Mouse (Mus musculus): ENCODE results near the gene Dsn1.

Dsn1 gene

DNA sequence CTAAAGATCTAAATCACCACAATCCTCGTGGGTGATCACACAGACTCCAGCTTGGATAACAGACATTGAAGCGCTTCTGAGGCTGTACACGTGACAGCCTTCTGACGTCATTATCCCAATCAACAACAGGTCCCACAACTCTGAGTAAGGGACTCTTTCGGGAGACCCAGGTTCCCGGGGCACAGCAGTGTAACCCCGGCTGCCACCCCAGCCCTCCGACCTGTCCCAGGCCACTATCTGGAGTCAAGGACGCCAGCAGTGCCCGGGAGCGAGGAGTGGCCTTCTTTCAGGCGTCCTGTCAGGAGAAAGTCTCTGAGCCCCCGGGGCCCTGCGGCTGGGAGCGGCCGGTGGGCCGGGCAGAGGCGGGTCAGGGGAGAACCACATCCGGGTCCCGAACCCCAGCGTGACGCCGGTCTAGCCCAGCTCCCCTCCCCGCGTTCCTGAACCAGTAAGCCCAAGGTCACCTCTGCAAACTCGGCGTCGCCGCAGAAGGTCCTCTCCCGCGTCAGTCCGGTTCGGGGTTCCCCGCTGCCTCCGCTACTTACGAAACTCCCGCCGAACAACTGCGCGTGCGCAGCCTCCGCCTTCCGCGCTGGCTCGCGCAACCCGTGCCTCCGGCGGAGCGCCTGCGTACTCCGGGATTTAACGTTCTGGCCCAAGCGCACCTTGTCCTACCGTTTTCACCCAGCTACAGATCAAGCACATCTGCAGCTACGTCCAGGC lies at the start of gene Dsn1:
Gene Dsn1, minus strand, starts transcription at position 644 of the 723 bp plus-strand sequence.
- peak; percentile 92 for DNase-seq

DNA sequence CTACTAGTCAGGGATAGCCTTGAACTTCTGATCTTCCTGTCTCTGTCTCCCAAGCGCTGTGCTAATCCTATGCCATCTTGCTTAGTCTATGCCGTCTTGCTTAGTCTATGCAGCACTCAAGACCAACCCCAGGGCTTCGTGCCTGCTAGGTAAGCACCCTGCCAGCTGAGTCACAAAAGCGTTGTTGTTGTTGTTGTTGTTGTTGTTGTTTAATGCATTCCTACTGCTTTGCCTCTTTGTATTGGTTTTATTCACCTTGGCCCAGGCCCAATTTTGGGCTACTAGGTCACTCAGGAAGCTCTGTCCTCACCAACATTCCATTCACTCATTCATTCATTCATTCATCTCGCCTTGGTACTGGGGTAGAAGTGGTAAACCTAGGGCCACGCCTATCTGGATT lies 48.8 kb upstream of the Dsn1 start:
- DNase-seq = no peak

DNA sequence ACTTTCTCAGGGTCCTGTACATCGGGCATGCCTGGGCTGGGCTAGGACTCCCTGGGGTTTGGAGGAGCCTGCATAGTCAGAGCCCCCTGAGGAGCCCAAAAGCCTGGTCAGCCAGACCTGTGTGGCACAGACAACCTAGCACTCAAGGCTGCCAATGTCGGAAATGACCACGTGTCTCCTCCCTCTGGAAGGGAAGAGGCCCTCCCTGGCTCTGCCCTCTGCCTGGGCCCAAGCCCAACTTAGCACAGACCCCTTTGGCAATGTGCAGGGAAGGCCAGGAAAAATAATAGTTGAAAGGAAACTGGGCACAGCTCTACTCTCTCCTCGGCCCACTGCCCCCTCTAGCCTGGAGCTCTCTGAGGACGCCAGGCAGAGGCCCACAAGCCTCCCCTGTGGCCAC lies 47.9 kb upstream of the Dsn1 start:
- peak; percentile 74 for DNase-seq

DNA sequence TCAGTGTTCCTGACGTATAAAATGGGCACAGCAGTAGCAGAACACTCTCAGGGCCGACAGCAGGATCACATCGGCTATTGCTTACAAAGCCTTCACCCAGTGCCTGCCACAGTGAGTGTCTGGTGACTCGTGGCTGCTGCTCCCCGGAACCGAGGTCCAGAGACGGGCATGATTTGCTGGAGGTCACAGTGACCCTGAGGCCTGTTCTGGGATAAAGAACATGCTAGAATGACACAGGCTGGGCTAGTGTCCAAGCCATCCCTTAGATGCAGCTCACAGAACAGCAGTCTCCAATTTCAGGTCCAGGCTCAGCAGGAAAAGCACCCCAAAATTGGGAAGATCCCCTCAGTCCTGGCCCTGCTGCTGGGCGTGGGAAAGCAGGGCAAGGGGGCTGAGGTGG lies 47.3 kb upstream of the Dsn1 start:
- DNase-seq = peak; percentile 87

DNA sequence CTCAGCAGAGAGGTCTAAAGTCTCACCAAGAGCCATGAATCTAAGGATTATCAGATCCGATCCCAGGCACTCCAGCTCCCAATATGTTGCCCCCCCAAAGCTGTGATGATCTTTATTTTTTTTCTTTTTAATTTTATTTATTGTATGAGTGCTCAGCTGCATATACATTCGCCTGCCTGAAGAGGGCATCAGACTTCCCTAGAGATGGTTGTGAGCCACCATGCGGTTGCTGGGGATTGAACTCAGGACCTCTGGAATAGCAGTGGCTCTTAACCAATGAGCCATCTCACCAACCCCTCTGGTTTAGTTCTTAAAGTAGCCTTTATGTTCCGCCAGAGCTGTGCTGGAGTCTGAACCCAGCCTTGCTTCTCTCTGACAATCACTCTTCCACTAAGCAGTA lies 46.8 kb upstream of the Dsn1 start:
- DNase-seq = no peak

DNA sequence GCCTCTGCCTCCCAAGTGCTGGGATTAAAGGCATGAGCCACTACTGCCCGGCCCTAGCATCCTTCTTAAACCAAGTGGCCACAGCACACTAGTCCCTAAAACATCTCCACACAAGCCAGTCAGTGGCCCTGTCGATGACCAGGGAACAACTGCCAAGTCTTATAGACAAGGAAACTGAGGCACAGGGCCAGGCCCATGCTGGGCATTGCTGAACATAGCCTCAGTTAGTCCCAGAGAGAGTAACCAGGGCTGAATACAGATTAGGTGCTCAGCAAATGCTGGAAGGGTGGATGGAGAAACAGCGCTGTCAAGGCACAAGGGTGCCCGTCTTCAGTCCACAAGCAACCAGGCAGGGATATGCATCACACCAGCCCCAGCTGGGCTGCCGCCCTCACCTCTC lies 46.2 kb upstream of the Dsn1 start:
- DNase-seq = no peak

DNA sequence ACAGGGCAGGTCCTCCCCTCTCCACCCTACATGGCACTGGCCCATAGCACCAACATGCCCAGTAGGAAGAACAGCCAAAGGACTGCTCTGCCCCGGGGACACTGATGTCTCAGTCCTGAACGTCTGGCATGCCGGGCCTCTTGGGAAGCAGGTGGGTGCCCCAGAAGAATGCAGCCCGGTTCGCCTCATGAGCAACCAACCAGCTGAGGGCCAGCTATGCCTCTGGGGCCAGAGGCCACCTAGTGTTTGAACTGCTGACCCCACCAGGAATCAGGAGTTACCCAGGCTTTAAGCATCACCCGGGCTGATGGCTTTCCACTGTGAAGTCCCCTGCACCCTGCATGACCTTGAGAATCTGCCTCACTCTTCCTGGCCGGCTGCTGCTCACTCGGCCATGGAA lies 45.5 kb upstream of the Dsn1 start:
- DNase-seq = no peak

DNA sequence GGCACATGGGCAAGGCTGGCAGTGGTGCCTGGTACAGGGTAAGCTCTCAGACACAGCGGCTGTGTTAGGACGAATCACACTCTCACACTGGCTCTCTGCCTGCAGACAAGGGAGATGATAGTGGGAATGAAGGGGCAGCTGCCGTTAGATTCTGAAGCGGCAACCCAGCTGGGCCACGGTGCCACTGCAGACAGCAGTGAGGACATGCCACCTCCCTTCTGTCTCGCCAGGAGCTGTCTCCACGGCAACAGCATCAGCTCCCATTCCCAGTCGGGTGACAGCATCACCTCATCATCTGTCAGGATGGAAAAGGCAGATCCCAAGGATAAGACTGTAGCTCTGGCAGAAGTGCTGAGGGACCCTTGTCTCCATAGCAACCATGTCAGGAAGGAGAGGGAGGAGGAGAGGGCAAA lies 42.9 kb upstream of the Dsn1 start:
- peak; percentile 52 for DNase-seq

DNA sequence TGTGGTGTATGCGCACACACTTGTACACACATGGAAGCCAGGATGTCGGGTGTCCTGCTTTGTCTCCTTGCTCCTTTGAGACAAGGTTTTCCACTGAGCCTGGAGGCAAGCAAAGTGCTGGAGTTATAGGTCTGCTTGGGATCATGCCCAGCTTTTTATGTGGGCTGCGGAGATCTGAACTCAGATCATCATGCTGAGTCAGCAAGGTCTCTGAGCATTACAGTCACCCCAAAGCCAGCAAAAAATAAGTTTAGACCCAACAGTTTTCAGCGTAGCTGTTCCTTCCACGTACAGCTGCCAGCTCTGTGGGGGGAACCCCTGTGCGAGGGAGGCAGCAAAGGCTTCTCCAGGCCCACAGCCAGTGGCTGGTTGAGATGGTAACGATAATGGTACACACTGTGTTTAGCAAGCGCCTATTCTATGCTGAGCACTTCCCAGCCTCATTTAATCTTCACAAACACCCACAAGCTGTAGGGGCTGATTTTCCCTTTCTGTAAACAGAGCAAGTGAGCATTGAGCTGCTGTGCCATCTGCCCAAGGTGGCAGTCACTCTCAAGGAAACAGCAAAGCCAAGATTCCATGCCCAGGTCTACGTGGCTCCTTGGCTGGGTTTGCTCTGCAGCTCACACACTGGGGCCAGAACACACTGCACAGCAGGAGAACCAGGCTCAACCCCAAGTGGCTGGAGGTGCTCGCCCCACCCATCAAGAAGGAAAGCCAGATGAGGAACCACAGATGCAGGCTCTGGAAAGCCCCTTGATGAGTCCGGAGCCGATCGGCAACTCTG lies 41.6 kb upstream of the Dsn1 start:
- no peak for DNase-seq

DNA sequence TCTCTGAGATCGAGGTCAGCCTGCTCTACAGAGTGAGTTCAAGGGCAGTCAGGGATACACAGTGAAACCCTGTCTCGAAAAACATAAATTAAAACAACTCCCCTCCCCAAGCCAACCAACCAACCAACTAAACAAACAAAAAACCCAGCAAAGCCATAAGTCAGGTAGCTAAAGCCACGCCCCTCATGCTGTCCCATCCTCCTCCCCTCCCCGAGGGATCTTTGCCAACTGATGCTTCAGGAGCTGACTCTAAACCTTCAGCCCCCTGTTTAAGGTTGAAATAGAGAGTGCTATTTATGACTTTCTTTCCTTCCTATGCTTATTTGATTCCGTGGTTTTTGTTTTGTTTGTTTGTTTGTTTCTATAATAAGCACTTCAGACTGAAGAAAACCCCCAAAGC lies 40.0 kb upstream of the Dsn1 start:
- DNase-seq = no peak

DNA sequence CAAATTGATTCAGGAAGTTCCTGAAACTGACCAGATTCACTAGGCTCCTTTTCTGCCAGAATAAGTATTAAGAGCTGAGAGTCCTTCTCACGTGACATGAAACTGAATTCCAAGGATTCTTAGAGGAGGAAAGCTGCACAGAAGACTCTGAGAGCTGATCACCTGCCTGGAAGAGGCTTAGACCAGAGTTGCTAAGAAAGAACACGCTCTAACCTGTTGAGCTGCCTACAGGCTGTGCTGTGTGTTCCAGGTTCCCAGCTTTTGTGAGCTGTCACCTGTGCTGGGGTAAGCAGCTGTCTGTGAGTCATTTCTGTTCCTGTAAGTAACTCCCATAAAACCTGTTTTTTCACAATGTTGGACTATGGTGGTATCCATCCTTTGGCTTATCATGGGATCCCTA lies 39.0 kb upstream of the Dsn1 start:
- no peak for DNase-seq

DNA sequence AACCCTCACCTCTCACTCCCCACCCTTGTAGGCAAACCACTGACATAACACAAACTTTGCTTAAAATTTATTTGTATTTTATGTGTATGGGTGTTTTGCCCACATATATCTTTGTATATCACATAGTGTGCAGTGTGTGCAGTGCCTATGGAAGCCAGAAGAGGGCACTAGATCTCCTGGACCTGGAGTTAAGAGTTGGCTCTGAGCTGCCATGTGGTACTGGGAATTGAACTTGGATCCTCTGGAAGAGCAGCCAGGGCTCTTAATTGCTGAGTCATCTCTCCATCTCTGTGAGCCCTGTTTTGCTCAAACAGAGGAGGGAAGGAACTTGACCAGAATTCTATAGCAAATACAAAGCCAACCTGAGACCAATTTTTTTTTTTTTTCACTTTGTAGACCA lies 37.0 kb upstream of the Dsn1 start:
- DNase-seq = peak; percentile 38

DNA sequence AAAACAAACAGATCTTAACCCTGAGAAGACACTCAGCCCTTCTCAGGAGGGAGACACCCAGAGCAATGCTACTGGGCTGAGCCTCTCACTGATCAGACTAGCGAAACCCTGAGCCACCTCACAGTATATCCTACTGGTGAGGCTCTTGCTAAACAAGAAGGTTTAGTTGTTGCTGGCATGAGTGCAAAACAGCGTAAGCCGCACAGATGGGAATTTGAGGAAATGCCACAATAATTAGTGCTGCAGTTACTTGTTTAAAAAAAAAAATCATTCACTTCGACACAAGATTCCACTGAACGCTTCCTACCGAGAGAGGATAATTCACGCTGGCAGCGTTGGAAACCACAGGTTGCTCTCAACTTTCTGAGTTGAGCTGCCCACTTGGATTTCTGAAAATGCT lies 36.6 kb upstream of the Dsn1 start:
- DNase-seq = no peak

DNA sequence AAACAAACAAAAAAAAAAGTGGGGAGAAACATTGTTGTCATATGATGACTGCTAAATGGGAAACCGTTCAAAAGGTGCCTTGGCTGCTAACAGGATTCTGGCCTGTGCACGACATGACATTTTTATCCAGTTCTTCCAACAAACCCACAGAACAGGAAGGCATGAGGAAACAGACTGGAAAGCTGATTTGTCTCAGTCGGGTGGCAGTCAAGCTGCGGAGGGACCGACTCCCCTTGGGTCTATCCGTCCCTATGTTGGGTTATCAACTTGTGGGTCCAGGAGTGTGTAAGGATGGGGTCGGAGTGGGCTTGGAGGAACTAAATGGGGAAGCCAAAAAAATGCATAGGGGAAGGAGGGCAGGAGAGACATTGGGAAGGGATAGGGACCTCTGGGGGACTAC lies 34.5 kb upstream of the Dsn1 start:
- DNase-seq = no peak

DNA sequence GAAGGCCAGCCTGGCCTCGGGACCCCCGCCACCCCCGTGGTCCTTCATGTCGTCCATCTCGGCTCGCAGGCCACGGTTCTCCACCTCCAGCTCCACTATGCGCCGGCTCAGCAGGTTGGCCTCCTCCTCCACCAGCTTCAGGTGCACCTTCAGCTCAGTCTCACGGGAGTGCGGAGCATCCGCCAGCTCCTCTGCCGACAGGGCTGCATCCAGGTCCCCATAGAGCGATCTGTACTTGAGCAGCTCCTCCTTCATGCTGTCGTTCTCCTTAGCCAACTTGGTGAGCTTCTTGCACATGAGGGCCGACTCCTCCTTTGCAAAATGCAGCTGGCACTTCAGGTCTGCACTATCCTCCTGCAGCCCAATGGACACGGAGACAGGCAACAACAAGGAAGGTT lies 33.7 kb upstream of the Dsn1 start:
- DNase-seq = no peak

DNA sequence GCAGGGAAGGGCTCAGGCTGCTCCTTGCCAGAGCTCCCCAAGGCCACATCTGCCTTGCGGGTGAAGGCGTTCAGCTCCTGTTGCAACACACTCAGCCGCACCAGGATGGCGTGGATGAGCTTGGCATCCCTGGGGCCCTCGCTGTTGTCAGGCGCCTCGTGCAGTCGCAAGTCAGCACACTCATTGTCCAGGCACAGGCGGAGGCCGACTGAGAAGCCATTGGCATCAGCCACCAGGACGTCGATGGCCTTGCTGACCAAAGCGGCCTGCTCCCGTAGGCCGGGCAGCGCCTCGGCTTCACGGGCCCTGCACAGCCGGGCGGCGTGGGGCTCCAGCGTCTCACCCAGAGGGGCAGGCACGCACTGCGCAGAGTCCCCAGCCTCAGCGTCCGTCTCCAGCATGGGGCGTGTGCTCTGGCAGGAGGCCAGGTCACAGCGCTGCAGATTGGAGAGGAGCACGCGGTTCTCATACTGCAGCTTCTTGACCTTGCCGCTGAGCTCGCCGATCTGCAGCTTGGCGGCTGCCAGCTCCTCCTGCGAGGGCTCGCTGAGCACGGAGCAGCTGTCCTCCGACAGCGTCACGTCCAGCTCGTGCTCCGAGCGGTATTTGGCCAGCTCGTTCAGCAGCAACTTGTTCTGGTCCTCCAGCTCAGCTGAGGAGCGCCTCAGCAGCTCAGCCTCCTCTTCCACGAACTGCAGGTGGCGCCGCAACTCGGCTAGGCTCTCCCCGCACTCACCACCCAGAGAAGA lies 33.1 kb upstream of the Dsn1 start:
- DNase-seq = peak; percentile 79

DNA sequence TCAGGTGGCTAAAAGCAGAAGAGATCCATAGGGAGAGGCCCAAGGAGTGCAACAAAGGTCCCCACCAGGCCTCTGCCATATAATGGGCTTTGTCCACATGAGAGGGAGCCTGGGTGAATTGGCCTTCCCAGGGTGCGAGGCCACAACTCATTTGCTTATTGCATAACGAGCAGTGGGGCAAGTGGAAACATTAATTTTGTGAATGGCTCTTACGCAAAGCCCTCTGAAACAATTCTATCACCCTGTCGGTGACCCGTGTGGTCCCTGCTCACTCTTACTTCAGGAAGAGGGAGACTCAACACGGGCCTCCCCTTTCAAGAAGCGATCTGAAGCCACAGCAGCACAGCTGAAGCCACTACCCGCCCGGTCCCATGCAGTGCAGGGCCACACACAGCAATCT lies 30.3 kb upstream of the Dsn1 start:
- DNase-seq = no peak

DNA sequence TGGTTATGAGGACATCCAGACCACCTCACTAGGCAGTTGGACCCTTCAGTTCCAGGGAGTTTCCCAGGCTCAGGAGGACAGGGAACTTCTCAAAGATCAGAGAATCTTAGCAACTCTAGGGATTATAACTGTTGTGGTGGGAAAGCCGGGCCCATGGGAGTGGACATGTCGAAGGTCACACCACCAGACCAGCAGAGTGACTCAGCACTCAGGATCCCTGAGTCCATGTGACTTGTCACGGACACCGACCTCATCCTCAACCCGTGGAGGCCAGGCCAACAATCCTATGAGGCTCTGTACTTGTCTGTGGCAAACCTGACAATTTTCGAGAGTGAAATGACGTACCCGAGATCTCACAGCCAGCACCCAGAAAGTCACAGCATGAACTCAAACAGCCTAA lies 29.4 kb upstream of the Dsn1 start:
- peak; percentile 45 for DNase-seq

DNA sequence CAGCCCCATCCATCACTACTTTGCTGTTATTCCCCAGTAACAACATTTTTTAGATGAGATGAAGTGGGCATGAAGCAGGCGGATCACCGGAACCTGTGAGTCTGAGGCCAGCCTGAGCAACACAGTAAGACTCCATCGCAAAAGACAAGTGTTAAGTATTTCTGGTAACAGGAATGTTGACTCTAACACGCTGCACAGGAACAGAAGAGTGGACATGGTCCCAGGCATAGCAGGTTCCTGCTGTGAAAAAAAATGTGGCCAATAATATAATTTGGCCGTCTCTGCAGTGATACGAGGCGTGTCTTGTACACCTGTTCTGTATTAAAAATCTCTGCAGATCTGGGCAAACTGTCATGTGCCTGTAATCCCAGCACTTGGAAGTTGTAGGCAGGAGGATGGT lies 28.4 kb upstream of the Dsn1 start:
- DNase-seq = no peak

DNA sequence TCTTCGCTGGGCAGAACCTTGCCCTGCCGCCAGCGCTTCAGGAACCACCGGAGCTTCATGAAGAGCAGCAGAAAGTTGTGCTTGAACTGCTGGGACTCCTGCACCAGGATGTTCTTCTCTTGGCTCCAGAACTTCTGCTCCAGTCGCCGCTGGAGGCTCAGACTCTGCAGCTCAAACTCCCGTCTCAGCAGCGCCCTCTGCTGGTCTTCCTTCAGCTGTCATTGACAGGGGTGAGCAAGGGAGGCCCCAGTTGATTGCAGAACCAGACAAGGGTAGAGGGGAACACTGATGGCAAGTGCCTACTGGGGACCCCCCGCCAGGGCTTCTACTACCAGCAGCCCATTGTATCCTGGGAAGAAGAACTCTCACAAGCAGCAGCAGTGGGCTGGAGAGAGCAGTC lies 23.9 kb upstream of the Dsn1 start:
- DNase-seq = peak; percentile 90

DNA sequence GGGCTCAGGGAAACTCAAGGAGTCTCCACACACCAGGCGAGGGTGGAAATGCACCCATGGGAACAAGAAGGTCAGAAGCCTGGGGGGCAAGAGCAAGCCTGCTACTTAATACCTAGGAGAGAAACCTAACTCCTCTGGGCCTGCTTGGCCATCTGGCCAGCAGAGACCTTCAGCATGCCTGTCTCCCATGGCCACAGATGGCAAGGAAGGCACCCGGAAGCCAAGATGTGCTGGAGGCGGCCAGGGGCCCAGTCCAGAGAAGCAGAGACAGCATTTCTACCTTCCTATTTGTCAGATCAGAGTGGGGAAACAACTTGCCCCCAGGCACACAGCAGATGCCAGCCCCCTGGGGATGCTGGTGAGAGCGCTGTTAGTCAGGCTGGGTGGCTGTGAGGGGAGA lies 21.3 kb upstream of the Dsn1 start:
- DNase-seq = no peak

DNA sequence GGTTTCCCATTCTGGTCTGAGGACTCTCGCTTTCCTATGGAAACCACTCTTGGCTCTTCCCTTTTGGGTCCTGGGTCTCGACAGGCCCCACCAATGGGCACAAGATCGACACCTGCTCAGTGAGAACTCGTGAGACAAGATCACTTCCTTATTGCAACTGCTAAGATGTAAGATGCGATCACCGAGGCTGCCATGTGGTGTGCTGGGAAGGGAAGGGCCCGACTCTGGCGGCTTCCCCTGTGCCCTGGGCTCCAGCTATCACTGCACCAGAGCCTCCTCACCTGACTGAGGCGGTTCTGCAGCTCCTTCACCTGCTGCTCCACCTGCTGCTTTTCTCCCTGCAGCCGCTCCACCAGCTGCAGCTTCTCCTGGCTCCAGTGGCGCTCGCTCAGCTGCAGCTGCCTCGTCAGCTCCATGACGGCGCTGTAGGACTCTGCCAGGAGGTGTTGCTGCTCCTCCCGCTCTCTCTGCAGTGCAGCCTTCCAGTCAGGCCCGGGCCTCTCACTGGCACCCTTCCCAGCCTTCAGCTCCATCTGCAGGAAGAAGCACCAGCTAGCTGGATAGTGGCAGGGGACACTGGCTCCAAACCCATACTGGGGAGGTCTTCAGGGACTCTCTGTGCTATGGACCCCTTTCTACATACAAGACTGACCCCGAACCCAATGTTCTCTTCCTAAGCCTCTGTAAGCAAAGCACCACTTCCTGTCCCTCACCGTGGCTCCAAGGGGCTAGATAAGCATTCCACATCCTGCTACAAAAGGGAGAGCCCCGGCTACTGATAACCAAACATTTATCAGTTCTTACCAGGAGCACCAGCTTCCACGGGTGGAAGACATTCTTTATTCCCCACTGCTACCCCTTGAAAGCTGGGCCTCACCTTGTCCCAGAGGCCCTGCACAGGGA lies 20.4 kb upstream of the Dsn1 start:
- DNase-seq = no peak

DNA sequence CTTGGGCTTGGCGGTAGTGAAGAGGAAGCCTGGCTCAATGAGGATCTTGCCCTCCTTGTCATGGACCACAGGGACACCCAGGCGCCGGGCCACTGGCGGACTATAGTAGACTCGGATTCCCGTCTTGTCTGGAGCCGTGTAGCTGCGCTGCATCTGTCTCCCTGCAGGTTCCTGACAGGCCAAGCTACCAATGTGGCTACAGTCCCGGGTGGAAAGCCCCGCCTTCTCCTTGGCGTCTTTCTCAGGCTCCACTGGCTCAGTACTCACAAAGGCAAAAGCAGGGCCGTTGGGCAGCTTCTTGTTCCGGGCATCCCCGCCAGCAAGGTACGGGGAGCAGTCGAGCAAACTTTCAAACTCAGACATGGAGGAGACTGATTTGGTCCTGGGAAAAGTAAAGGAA lies 14.2 kb upstream of the Dsn1 start:
- DNase-seq = no peak

Data from lung, postnatal 10 days (tissue).